Mouse (Mus musculus) retina, postnatal 7 days (tissue): ENCODE data around the gene Parpbp.

Experiments used
- DNase-seq: peaks from one replicate; pipeline ENCODE4 v3.0.0-alpha.2; 2012; ENCODE audit warnings: low read depth, low spot score

The Parpbp gene

GRCm38 (mm10) chr10:88146707-88147477 lies at the start of gene Parpbp, which contains the start of gene Nup37:
TSS of gene Parpbp (minus strand) at chr10:88146941.
TSS of gene Nup37 (plus strand) at chr10:88146992.
- DNase-seq, result peak; percentile 78

GRCm38 (mm10) chr10:88167438-88168077 lies 20.8 kb upstream of the Parpbp start:
- no peak for DNase-seq

GRCm38 (mm10) chr10:88166158-88166557 lies 19.4 kb upstream of the Parpbp start:
- no peak for DNase-seq

GRCm38 (mm10) chr10:88162676-88163075 lies 15.9 kb upstream of the Parpbp start:
- DNase-seq, result no peak

- DNase-seq, result no peak
Measured at GRCm38 (mm10) chr10:88162096-88162495, 15.4 kb upstream of the Parpbp start.

- DNase-seq, result no peak
Measured at GRCm38 (mm10) chr10:88151658-88152057, 4.9 kb upstream of the Parpbp start.

GRCm38 (mm10) chr10:88150381-88150780 lies 3.6 kb upstream of the Parpbp start:
- no peak for DNase-seq

GRCm38 (mm10) chr10:88146187-88146586 lies 554 bp downstream of the Parpbp start:
- DNase-seq, result no peak

- no peak for DNase-seq
Measured at GRCm38 (mm10) chr10:88135630-88136029, 11.1 kb downstream of the Parpbp start.

- no peak for DNase-seq
Measured at GRCm38 (mm10) chr10:88119721-88120120, 27.0 kb downstream of the Parpbp start.

GRCm38 (mm10) chr10:88113290-88113689 lies 33.5 kb downstream of the Parpbp start:
- no peak for DNase-seq

- DNase-seq, result no peak
Measured at GRCm38 (mm10) chr10:88106169-88106568, 40.6 kb downstream of the Parpbp start.

- no peak for DNase-seq
Measured at GRCm38 (mm10) chr10:88090772-88091171, 56.0 kb downstream of the Parpbp start, which contains the start of gene Pmch. TSS of gene Pmch (plus strand) at chr10:88091072.

GRCm38 (mm10) chr10:88067377-88067776 lies 79.4 kb downstream of the Parpbp start:
- DNase-seq, result no peak

GRCm38 (mm10) chr10:88064872-88065271 lies 81.9 kb downstream of the Parpbp start:
- no peak for DNase-seq

- no peak for DNase-seq
Measured at GRCm38 (mm10) chr10:88063436-88063835, 83.3 kb downstream of the Parpbp start.

- DNase-seq, result no peak
Measured at GRCm38 (mm10) chr10:88056950-88057649, 89.6 kb downstream of the Parpbp start.

- DNase-seq, result no peak
Measured at GRCm38 (mm10) chr10:88054233-88054985, 92.3 kb downstream of the Parpbp start.

GRCm38 (mm10) chr10:88046098-88046771 lies 100.5 kb downstream of the Parpbp start:
- DNase-seq, result no peak

- no peak for DNase-seq
Measured at GRCm38 (mm10) chr10:88044297-88044696, 102.4 kb downstream of the Parpbp start.
